Mouse (Mus musculus) kidney, postnatal 0 days (tissue): Measurements from ENCODE around the gene Gm11213. TPM values are rescaled to one million over a fixed set of nuclear protein-coding genes. Genes with fewer than 3 reads are reported as not detected.
A peak's percentile ranks its signal among the peaks of the same experiment; 100 is the strongest.

ENCODE experiments used
- ATAC-seq: fragments of 200-750 bp; cut with Nextera tagmentation; replicated peaks from 2 replicates; pipeline ENCODE4 v1.8.0; 2017; ENCODE audit warnings: low read depth, moderate number of reproducible peaks, moderate TSS enrichment, moderate library complexity; ENCODE audit not compliant: low FRiP score
- DNase-seq: peaks from one replicate; pipeline ENCODE4 v3.0.0-alpha.2; 2016; ENCODE audit warnings: low spot score
- H3K27ac ChIP-seq: fragments of 300-500 bp; sonication (generic); 2 replicates; pipeline ENCODE4 v1.5.1; 2014; ENCODE audit warnings: mild to moderate bottlenecking
- H3K27me3 ChIP-seq: fragments of 300-500 bp; sonication (generic); 2 replicates; pipeline ENCODE4 v1.6.1; 2014; ENCODE audit warnings: low read length, mixed read lengths; ENCODE audit not compliant: insufficient read depth
- H3K36me3 ChIP-seq: fragments of 300-500 bp; sonication (generic); 2 replicates; pipeline ENCODE4 v1.6.1; 2014; ENCODE audit warnings: low read length, mixed read lengths; ENCODE audit not compliant: insufficient read depth
- H3K4me1 ChIP-seq: fragments of 300-500 bp; sonication (generic); replicated peaks from 2 replicates; pipeline ENCODE4 v1.6.1; 2014; ENCODE audit warnings: antibody characterized with exemption, low read length, mixed read lengths; ENCODE audit not compliant: insufficient read depth
- H3K4me2 ChIP-seq: fragments of 300-500 bp; sonication (generic); 2 replicates; pipeline ENCODE4 v1.6.1; 2014; ENCODE audit warnings: mild to moderate bottlenecking, low read length, moderate library complexity, mixed read lengths
- H3K4me3 ChIP-seq: fragments of 300-500 bp; sonication (generic); replicated peaks from 2 replicates; pipeline ENCODE4 v1.5.1; 2014; ENCODE audit warnings: low read depth, low read length
- H3K9ac ChIP-seq: fragments of 300-500 bp; sonication (generic); 2 replicates; pipeline ENCODE4 v1.6.1; 2014; ENCODE audit warnings: low read depth, low read length
- H3K9me3 ChIP-seq: fragments of 300-500 bp; sonication (generic); replicated peaks from 2 replicates; pipeline ENCODE4 v1.6.1; 2016; ENCODE audit warnings: low read length, inconsistent platforms, mixed read lengths
- CTCF ChIP-seq: IDR thresholded peaks from 2 replicates; pipeline ENCODE4 v1.5.1; 2016; ENCODE audit warnings: antibody characterized with exemption, low read depth, mild to moderate bottlenecking, moderate library complexity
- WGBS: fragments of 180-500 bp; shearing (Covaris S2); extraction: QIAGEN DNeasy Blood & Tissue Kit; methylation state at CpG from one replicate; pipeline ENCODE4 v1.1.7; 2014; 5-methylcytosine and 5-hydroxymethylcytosine counted together
- polyA plus RNA-seq: library from polyadenylated mRNA; unstranded; fragments of >200 nt; fragmentation: Nextera tagmentation; extraction: Ambion mirVana; gene quantifications from 2 replicates; pipeline ENCODE4 v1.2.1, GENCODE M21; 2015

Gene Gm11213
- not detected in 2 replicates for polyA plus RNA-seq

DNA sequence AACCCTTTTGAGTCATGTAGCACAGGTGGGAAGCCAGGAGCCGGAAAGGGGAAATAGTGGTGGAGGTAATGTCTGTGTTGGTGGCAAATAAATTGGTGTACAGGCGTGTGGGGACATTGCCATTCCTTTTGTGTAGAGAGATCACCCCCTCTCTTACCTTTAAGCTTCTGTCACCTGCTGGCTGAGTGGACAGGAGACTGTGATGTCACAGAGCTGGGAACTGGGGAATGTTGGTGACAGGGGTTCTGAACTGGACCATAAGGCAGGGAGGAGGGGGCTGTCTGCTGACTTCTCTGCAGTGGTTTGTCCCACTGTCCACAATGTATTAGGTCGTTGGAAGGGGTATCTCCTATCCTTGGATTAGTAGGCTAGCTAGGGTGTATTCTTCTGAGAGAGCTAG, at the start of gene Gm11213:
Gm11213 (minus strand) TSS at position 317 of the 400 bp plus-strand sequence.
- Histone ChIP-seq H3K9ac (no peak within 1 kb of the TSS), H3K27ac (no peak within 1 kb of the TSS), H3K4me2 (no peak within 1 kb of the TSS), H3K9me3 (no peaks in the 10 kb centered on the region), H3K4me1 (no peaks in the 10 kb centered on the region), H3K27me3 (no peaks in the 10 kb centered on the region), H3K36me3 (no peaks in the 10 kb centered on the region), H3K4me3 (no peak within 1 kb of the TSS)
- no peak for TF ChIP-seq CTCF
- ATAC-seq (no peak), DNase-seq (no peak)
- 73% methylated on average over 3 of the region's 3 CpGs for WGBS

DNA sequence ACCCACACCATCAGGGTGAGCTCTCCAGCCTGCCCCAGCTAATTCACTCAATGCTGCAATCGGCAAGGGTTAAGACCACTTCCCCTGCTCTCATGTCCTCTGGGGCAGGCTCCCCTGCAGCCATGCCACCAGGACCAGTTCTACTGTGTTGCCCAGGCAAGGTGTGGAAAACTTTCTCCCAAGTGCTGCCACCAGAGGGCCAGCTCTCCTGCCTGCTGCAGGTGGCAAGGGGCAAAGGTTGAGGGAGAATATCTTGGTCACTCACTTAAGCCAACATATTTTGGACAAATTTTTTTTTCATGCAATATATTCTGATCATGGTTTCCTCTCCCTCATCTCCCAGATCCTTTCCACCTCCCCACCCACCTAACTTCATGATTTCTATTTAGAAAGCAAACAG, 49.3 kb upstream of the Gm11213 start:
- Histone ChIP-seq H3K9me3 (no peaks in the 10 kb centered on the region), H3K27me3 (no peaks in the 10 kb centered on the region), H3K4me1 (no peaks in the 10 kb centered on the region), H3K4me3 (no peak overlapping the region), H3K9ac (no peak overlapping the region), H3K36me3 (no peaks in the 10 kb centered on the region), H3K27ac (no peak overlapping the region), H3K4me2 (no peak overlapping the region)
- 0 out of 2 replicates have a peak, but pooled peaks have one; percentile 29 for ATAC-seq
- 61% methylated on average over 1 of the region's 1 CpGs for WGBS
- peak; percentile 59 for TF ChIP-seq CTCF
- DNase-seq, result no peak

DNA sequence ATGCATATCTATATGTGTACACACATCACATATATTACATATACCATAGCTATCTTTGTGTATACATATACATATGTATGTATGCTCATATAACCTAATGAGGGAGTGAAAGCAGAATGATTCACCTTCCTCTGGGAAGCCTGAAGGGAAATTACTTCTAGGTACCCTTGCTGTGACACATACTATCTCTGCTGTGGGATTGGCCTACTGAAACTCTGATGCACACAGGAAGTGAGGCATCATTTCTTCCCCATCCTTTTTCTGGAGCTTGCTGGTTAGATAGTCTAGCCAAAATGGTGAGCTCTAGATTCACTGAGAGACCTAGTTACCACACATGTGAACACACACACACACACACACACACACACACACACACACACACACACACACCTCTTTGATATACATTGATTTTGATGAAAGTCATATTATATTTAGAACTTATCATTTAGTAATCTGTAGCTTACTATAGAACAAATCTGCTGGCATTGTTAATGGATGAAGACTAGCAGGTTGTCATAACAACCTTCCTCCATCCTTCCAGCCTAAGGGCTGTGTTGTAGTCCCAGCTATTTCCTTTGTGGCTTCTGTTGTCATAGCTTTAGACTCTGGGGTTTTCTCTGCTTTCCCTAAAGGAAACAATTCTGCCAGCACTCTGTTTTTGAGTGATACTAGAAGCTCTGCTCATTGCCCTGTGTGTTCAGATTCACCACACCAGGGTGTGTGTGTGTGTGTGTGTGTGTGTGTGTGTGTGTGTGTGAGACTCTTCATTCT, 39.1 kb upstream of the Gm11213 start:
- Histone ChIP-seq H3K4me3 (no peak overlapping the region), H3K9ac (no peak overlapping the region), H3K9me3 (no peaks in the 10 kb centered on the region), H3K27ac (no peak overlapping the region), H3K4me1 (no peaks in the 10 kb centered on the region), H3K4me2 (no peak overlapping the region), H3K27me3 (no peaks in the 10 kb centered on the region), H3K36me3 (no peaks in the 10 kb centered on the region)
- DNase-seq (no peak), ATAC-seq (no peak)
- no peak for TF ChIP-seq CTCF

DNA sequence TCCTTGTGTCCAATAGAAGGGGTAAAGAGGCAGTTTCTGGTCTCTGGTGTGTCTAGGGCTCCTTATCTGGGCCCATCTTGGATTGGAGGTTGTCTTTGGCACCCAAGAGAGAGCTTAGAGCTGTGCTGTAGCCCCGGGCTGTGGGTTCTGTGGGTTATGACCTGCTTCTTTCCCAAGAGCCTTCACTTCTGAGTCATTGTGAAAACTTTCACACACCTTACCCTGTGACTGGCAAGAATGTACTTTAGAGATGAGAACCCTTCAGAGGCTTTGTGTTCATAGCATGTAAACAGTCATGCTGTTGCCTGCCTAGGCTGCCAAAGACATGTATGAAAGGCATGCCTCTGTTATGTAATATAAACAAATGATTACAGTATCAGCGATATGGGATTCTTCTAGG, 34.8 kb upstream of the Gm11213 start:
- Histone ChIP-seq H3K4me3 (no peak overlapping the region), H3K27ac (no peak overlapping the region), H3K9ac (no peak overlapping the region), H3K27me3 (no peaks in the 10 kb centered on the region), H3K9me3 (no peaks in the 10 kb centered on the region), H3K4me2 (no peak overlapping the region), H3K4me1 (no peaks in the 10 kb centered on the region), H3K36me3 (no peaks in the 10 kb centered on the region)
- DNase-seq, result no peak
- TF ChIP-seq CTCF, result no peak
- ATAC-seq, result no peak
- WGBS, result 72% methylated on average over 2 of the region's 2 CpGs

DNA sequence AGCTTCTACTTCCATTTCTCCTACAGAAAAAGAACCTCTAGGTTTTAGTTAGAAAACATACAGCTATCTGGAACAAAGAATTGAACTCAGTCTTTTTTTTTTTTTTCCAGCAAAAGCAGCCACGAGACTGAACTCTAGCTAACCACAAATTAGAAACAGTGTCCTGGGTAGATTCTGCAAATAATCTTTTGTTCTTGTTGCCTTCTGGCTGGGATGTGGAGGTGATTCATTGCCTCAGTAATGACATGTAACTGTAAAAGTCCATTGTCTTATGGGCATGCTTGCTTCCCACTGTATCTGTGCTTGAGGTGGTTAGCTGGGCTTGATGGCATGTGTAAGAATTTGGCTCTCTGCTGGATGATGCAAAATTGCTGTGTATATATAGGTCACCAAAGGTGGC, 33.5 kb upstream of the Gm11213 start:
- Histone ChIP-seq H3K27ac (no peak overlapping the region), H3K4me3 (no peak overlapping the region), H3K9ac (no peak overlapping the region), H3K4me1 (no peaks in the 10 kb centered on the region), H3K4me2 (no peak overlapping the region), H3K27me3 (no peaks in the 10 kb centered on the region), H3K9me3 (no peaks in the 10 kb centered on the region), H3K36me3 (no peaks in the 10 kb centered on the region)
- ATAC-seq, result no peak
- DNase-seq, result no peak
- WGBS, result 48% methylated on average over 1 of the region's 1 CpGs
- no peak for TF ChIP-seq CTCF

DNA sequence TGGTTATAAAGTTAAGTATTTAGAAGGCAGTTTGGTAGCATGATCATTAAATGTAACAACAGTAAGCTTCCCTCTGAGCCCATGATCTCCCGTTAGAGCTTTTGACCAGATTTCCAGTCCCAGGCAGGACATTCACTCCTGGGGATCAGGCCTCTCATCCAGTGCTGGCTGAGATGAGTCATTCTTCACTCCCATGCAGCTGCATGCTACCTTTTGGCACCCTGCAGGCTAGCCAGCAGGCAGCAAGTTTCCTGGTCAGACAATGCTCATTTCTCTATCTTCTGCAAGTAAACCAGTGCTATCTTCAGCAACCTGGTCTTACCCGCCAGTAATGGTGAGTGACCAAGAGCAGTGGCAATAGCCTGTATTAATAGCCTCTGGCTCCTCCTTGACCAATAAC, 28.1 kb upstream of the Gm11213 start:
- H3K4me3 ChIP-seq, result no peak overlapping the region

More for the DNA sequence above, 28.1 kb upstream of the Gm11213 start:
- Histone ChIP-seq H3K36me3 (no peaks in the 10 kb centered on the region), H3K9me3 (no peaks in the 10 kb centered on the region), H3K27me3 (no peaks in the 10 kb centered on the region), H3K4me1 (no peaks in the 10 kb centered on the region), H3K9ac (no peak overlapping the region), H3K27ac (no peak overlapping the region), H3K4me2 (no peak overlapping the region)
- 81% methylated on average over 2 of the region's 2 CpGs for WGBS
- DNase-seq (no peak), ATAC-seq (no peak)
- no peak for TF ChIP-seq CTCF
